Mouse (Mus musculus): ENCODE measurements around the gene Impdh1.

DNA sequence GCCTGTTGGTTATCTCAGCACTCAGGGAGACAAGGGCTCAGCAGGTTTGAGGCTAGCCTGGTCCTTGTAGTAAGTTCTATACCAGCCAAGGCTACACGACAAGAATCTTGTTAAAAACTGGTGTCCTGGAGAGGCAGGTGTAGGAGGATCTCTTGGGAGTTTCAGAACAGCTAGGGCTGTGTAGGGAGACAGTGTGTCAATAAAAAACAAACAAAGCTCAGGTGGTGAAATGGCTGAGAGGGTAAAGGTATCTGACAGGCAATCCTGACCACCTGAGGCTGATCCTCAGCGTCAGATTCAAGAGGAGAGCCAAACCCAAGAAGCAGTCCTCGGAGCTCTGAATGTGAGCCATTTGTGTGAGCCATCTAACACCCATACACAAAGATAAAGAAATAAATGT is 30.0 kb upstream of the Impdh1 start:
- no peak for TF ChIP-seq CTCF (IDR thresholded peaks at IDR 0.05; ENCODE audit: extremely low read depth, insufficient read length, insufficient replicate concordance, low read depth, low read length)
- TF ChIP-seq POLR2A (IDR thresholded peaks at IDR 0.05; ENCODE audit: low read depth, low read length), result no peak

Data from small intestine, adult 2 months (tissue).